Mouse (Mus musculus): ENCODE data around the gene Nfkbia.

Nfkbia gene

GRCm38 (mm10) chr12:55442861-55443850 is 49.3 kb downstream of the Nfkbia start:
- DNase-seq (ENCODE audit: low spot score in 2 of 2), result peak; percentile 25 to 53

GRCm38 (mm10) chr12:55442245-55442644 is 50.2 kb downstream of the Nfkbia start:
- no peak for DNase-seq (ENCODE audit: low spot score in 2 of 2)

- DNase-seq (ENCODE audit: low spot score in 2 of 2), result no peak
Observed at GRCm38 (mm10) chr12:55440416-55440815, 52.0 kb downstream of the Nfkbia start.

Data from right cerebral cortex, adult 2 months (tissue).